Mouse (Mus musculus) lung, adult 2 months (tissue): ENCODE measurements around the gene Olfr1089. TPM values are rescaled to one million over a fixed set of nuclear protein-coding genes. Genes with fewer than 3 reads are reported as not detected.

Experiments
- DNase-seq: peaks from one replicate; pipeline ENCODE4 v3.0.0; 2022
- H3K4me1 ChIP-seq: fragments of 200-500 bp; 2 replicates; pipeline ENCODE4 v1.6.1; 2011; ENCODE audit warnings: low read length; ENCODE audit not compliant: control insufficient read depth, insufficient read depth
- H3K4me3 ChIP-seq: fragments of 200-500 bp; replicated peaks from 2 replicates; pipeline ENCODE3; 2011; ENCODE audit warnings: low read depth, mild to moderate bottlenecking, control low read depth, low read length; ENCODE audit errors: extremely low read depth
- CTCF ChIP-seq: fragments of 200-500 bp; IDR thresholded peaks from 2 replicates; pipeline ENCODE4 v1.5.1; 2011; ENCODE audit warnings: mild to moderate bottlenecking, low read length, control low read depth; ENCODE audit not compliant: insufficient read depth
- POLR2A ChIP-seq: fragments of 200-500 bp; IDR thresholded peaks from 2 replicates; pipeline ENCODE4 v1.6.1; 2011; ENCODE audit warnings: low read depth, mild to moderate bottlenecking, control low read depth, low read length, borderline replicate concordance; ENCODE audit errors: extremely low read depth
- WGBS: fragments of 180-500 bp; shearing (Covaris S2); methylation state at CpG from one replicate; pipeline ENCODE4 v1.1.7; 2018; 5-methylcytosine and 5-hydroxymethylcytosine counted together
- polyA plus RNA-seq: library from polyadenylated mRNA; depleted of rRNA; stranded (reverse); fragments of >200 nt; gene quantifications from 2 replicates; pipeline ENCODE4 v1.2.3, GENCODE M21; 2012; rRNA removed

The Olfr1089 gene
- polyA plus RNA-seq: not detected in 2 replicates

DNA sequence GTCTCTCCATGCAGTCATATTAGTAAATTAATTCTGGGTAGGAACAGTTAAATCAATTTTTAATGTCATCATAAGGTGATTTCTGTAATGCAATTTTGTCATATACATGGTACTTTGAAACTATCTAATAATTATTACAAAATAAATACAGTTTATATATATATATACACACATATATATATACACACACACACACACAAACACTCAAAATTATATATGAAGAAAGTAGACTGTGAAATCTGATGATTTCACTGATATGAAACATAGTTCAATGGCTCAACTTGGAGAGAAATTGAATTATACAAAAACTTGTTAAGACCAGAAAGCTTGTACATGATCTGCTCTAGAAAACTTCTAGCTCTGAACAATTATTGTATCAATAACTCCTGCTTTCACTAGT lies at the start of gene Olfr1089:
Gene Olfr1089, minus strand, starts transcription at position 101 of the 400 bp plus-strand sequence.
- Histone ChIP-seq H3K4me3 (no peak within 1 kb of the TSS), H3K4me1 (no peaks in the 10 kb centered on the region)
- no peak for DNase-seq
- TF ChIP-seq POLR2A (no peak), CTCF (no peak)

DNA sequence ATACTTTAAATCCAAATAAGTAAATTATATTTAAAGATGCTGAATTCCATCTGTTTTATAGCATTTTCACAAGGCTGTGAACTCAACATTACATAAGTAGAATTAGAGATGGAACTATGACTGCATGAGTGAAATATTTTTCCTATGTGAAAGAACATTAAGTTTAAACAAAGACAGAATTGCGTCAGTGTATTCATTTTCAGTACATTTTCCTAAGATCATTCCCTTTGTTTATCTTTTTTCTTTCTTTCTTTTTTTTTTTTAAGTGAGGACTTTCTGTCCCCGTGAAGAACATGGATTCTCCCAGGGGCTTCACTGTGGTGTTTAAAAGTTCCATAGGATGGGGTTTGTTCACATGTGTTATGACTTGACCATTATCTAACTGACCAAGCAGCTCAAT lies 48.7 kb upstream of the Olfr1089 start, which contains the start of gene Olfr1093:
Gene Olfr1093, plus strand, starts transcription at position 301 of the 400 bp plus-strand sequence.
- no peak for DNase-seq
- no peak within 1 kb of the TSS for H3K4me3 ChIP-seq
- H3K4me1 ChIP-seq: no peaks in the 10 kb centered on the region
- TF ChIP-seq POLR2A: no peak
- TF ChIP-seq CTCF: no peak
- WGBS: 60% methylated on average over 2 of the region's 2 CpGs

DNA sequence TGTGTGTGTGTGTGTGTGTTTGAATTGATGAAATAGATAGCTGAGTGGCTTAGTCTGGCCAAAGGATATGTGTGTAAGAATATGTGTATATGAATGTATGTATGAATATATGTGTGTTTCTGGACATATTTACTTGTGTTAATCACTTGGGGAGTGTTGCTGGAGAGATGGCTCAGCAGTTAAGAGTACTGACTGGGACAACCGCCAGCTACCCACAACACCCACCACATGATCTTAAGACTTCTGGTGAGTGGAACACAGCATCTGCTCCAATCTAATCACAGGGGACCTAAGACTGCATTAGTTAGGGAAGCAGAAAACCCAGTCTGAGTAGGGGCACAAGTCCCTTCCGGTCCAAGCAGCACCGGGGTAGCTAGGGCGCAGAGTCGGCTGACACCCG lies 27.5 kb upstream of the Olfr1089 start:
- 97% methylated on average over 6 of the region's 6 CpGs for WGBS

DNA sequence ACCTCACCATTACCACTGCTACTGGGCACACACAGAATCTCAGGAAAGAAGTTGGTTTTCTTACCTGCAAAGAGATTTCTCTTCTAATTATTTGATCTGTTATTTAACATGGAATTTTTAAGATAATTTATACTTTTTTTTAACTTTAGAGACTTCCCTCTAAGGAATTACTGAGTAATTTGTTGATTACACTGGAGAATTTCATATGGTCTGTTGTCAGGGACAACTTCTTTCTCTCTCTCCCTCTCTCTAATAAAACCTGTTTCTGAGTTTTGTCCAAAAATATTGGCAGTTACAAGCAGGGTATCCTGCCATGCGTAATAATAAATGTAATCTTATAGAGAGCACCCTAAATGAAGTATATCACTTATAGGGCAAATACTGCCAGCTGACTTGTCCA lies 25.4 kb upstream of the Olfr1089 start, which contains the start of gene Olfr1090:
Gene Olfr1090, minus strand, starts transcription at position 101 of the 400 bp plus-strand sequence.
- Histone ChIP-seq H3K4me3 (no peak within 1 kb of the TSS), H3K4me1 (no peaks in the 10 kb centered on the region)
- TF ChIP-seq POLR2A (no peak), CTCF (no peak)
- DNase-seq: no peak
- WGBS: 80% methylated on average over 1 of the region's 1 CpGs

More for the DNA sequence above, 27.5 kb upstream of the Olfr1089 start:
- Histone ChIP-seq H3K4me3 (no peak overlapping the region), H3K4me1 (no peaks in the 10 kb centered on the region)
- DNase-seq: no peak
- TF ChIP-seq POLR2A (no peak), CTCF (no peak)

DNA sequence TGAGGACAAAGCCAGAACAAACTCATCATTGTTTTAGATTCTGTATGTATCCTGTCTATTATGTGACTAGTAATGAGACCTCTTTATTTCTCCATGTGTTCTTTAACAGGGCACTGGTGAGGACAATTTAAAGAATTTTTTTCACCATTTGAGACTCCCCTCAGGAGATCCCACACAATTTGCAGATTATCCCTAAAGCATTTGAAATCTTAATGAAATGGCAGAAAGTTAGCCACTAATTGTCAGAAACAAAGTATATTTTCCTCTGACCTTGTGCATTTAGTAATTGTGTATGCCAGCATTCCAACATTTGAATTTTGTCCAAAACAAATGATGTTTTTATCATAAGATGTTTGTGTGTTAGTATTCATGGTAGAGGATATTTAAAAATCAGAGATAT lies 35.2 kb downstream of the Olfr1089 start, which contains the start of gene Olfr1087:
Gene Olfr1087, minus strand, starts transcription at position 101 of the 400 bp plus-strand sequence.
- Histone ChIP-seq H3K4me3 (no peak within 1 kb of the TSS), H3K4me1 (no peaks in the 10 kb centered on the region)
- TF ChIP-seq POLR2A: no peak
- no peak for TF ChIP-seq CTCF
- no peak for DNase-seq

Other genes starting within 250 kb of the Olfr1089 start
- not detected in 2 replicates for gene Olfr228, start 246.3 kb downstream of the Olfr1089 start, polyA plus RNA-seq
- gene Olfr1076, start 225.2 kb downstream of the Olfr1089 start, polyA plus RNA-seq: not detected in 2 replicates
- gene Olfr1079, start 191.2 kb downstream of the Olfr1089 start, polyA plus RNA-seq: not detected in 2 replicates
- not detected in 2 replicates for gene Olfr1080, start 175.5 kb downstream of the Olfr1089 start, polyA plus RNA-seq
- not detected in 2 replicates for gene Olfr1082, start 134.7 kb downstream of the Olfr1089 start, polyA plus RNA-seq
- not detected in 2 replicates for gene Olfr1084, start 94.0 kb downstream of the Olfr1089 start, polyA plus RNA-seq
- not detected in 2 replicates for gene Olfr1085, start 71.7 kb downstream of the Olfr1089 start, polyA plus RNA-seq
- not detected in 2 replicates for gene Olfr1086, start 53.6 kb downstream of the Olfr1089 start, polyA plus RNA-seq
- gene Olfr1087, start 35.3 kb downstream of the Olfr1089 start, polyA plus RNA-seq: not detected in 2 replicates
- gene Olfr1090, start 25.3 kb upstream of the Olfr1089 start, polyA plus RNA-seq: not detected in 2 replicates
- gene Olfr1093, start 48.8 kb upstream of the Olfr1089 start, polyA plus RNA-seq: not detected in 2 replicates
- not detected in 2 replicates for gene Olfr141, start 76.3 kb upstream of the Olfr1089 start, polyA plus RNA-seq
- not detected in 2 replicates for gene Olfr1094, start 91.0 kb upstream of the Olfr1089 start, polyA plus RNA-seq
- gene Olfr1095, start 118.0 kb upstream of the Olfr1089 start, polyA plus RNA-seq: not detected in 2 replicates
- not detected in 2 replicates for gene Gm13723, start 141.1 kb upstream of the Olfr1089 start, polyA plus RNA-seq
- not detected in 2 replicates for gene Olfr1097, start 158.5 kb upstream of the Olfr1089 start, polyA plus RNA-seq
- gene Olfr1098, start 190.8 kb upstream of the Olfr1089 start, polyA plus RNA-seq: not detected in 2 replicates
- gene Olfr1099, start 227.0 kb upstream of the Olfr1089 start, polyA plus RNA-seq: not detected in 2 replicates
- not detected in 2 replicates for gene Olfr1100, start 246.3 kb upstream of the Olfr1089 start, polyA plus RNA-seq